Mouse (Mus musculus) heart, postnatal 10 days (tissue): Measurements from ENCODE around the gene 4930523C07Rik. TPM values are rescaled to one million over a fixed set of nuclear protein-coding genes. Genes with fewer than 3 reads are reported as not detected.

Source experiments
- DNase-seq, 2 experiments: peaks; one replicate each; pipeline ENCODE4 v3.0.0; 2021
- intact Hi-C: fragments of 180-260 bp; cut with DNase I; formaldehyde crosslinking; loops from one replicate; pipeline ENCODE4 v1.15.1; 2025
- total RNA-seq, 2 experiments: library from RNA; stranded (reverse); gene quantifications; 2 replicates each; pipeline ENCODE4 v1.2.3; 2021

4930523C07Rik gene
- total RNA-seq, 2 experiments from 2014 or later = 29.9 to 36.6 TPM

- intact Hi-C loops = loop anchor here (5.0 kb wide), 1 partner anchor 123 kb away; no protein-coding TSS in a partner anchor
- DNase-seq = peak; percentile 50 to 58
Observed at GRCm38 (mm10) chr1:160045056-160045715, 1.0 kb downstream of the 4930523C07Rik start.

DNA sequence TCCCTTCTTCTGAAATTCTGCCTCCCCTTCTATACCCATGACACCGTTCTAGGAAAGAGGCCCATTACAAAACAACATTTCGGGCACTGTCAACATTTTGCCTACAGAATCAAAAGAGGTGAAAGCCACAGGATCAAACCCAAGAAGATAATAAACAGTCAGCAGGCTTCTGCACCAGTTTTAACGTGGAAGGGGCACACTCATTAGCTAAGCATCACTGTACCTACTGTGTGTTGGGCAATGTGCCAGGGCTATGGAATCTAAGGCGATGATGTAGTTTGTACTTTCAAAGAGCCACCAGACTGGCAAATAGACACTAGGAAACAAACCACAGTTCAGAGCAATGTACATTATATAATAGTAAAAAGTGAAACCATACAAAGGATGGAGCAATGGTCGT is 1.8 kb downstream of the 4930523C07Rik start:
- intact Hi-C loops = loop anchor here (5.0 kb wide), 1 partner anchor 124 kb away; no protein-coding TSS in a partner anchor

GRCm38 (mm10) chr1:160046786-160047185 is 2.6 kb downstream of the 4930523C07Rik start:
- intact Hi-C loops = loop anchor here (5.0 kb wide), 1 partner anchor 124 kb away; no protein-coding TSS in a partner anchor
- no peak for DNase-seq

More for the DNA sequence above, 1.8 kb downstream of the 4930523C07Rik start:
- DNase-seq = no peak

DNA sequence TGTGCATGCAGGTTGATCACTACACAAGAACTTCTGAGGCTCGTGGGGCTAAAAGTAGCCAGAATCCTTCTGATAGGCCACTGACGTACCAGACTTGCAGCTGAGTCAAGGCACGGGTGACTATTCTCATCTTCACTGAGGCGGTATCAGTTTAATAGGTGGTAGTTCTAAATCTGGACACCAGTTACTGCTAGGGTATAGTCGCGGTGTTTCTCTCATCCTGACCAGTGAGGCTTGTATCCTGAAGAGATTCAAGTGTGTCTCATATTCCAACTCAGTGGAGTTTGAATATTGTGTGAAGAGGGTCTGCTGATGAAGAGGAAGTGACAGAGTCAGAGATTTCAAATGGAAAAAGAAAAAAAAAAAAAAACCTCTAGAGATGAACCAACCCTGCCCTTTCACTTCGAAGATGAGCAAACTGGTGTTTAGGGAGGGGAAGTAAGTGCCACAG is 3.3 kb downstream of the 4930523C07Rik start:
- no peak for DNase-seq
- intact Hi-C loops = loop anchor here (5.0 kb wide), 1 partner anchor 125 kb away; no protein-coding TSS in a partner anchor

GRCm38 (mm10) chr1:160049131-160049880 is 5.1 kb downstream of the 4930523C07Rik start:
- intact Hi-C loops = loop anchor here (5.0 kb wide), 1 partner anchor 127 kb away; no protein-coding TSS in a partner anchor
- DNase-seq = no peak

GRCm38 (mm10) chr1:160050898-160051297 is 6.7 kb downstream of the 4930523C07Rik start:
- intact Hi-C loops = no loop called here
- DNase-seq = no peak

GRCm38 (mm10) chr1:160052556-160053315 is 8.6 kb downstream of the 4930523C07Rik start:
- intact Hi-C loops = no loop called here

GRCm38 (mm10) chr1:160053510-160054305 is 9.5 kb downstream of the 4930523C07Rik start:
- no peak for DNase-seq
- intact Hi-C loops = no loop called here

More at GRCm38 (mm10) chr1:160052556-160053315, 8.6 kb downstream of the 4930523C07Rik start:
- DNase-seq = no peak

GRCm38 (mm10) chr1:160054366-160055078 is 10.3 kb downstream of the 4930523C07Rik start:
- intact Hi-C loops = no loop called here
- no peak for DNase-seq

GRCm38 (mm10) chr1:160057657-160058056 is 13.5 kb downstream of the 4930523C07Rik start:
- DNase-seq = no peak
- intact Hi-C loops = no loop called here

GRCm38 (mm10) chr1:160059908-160060307 is 15.7 kb downstream of the 4930523C07Rik start:
- intact Hi-C loops = loop anchor here (5.0 kb wide), 1 partner anchor 148 kb away; no protein-coding TSS in a partner anchor
- DNase-seq = no peak

DNA sequence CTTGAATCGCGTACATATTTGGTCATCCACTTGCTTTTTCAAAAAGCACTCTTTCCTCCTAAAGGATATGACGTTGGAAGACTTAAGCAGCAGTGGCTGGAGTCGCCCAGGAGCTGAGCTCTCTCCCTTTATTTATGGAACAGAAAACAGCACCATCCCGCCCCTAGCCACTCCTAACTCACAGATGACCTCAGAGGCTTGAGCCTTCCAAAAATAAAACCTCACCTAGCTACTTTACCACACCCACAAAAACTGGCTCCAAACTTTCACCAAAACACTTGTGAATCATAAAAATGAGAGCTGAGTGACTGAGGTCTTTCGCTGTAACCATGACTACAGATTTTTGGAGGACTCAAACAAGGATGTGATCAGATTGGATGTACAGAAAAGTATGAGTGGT is 16.4 kb downstream of the 4930523C07Rik start:
- intact Hi-C loops = loop anchor here (5.0 kb wide), 1 partner anchor 148 kb away; no protein-coding TSS in a partner anchor
- no peak for DNase-seq

DNA sequence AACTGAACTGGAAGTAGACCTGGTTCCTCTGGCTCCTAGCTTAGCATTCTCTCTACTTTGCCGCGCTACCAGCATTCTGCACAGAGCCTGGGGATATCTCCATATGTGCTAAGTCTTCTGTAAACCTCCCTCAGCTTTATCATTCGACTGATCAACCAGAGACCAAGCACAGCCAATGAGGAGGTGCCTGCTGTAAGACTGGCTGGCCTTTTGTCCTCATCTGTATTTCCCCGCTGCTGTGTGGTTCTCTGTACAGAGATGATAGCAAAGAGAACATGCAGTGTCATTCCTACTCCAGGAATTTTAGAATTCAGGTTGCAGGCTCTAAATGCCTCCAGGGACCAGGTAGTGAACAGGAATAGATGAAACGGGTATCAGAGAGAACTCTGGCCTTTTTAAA is 17.1 kb downstream of the 4930523C07Rik start:
- intact Hi-C loops = loop anchor here (5.0 kb wide), 1 partner anchor 149 kb away; no protein-coding TSS in a partner anchor

GRCm38 (mm10) chr1:160061725-160062366 is 17.7 kb downstream of the 4930523C07Rik start:
- intact Hi-C loops = loop anchor here (5.0 kb wide), 1 partner anchor 150 kb away; no protein-coding TSS in a partner anchor

More for the DNA sequence above, 17.1 kb downstream of the 4930523C07Rik start:
- no peak for DNase-seq

DNA sequence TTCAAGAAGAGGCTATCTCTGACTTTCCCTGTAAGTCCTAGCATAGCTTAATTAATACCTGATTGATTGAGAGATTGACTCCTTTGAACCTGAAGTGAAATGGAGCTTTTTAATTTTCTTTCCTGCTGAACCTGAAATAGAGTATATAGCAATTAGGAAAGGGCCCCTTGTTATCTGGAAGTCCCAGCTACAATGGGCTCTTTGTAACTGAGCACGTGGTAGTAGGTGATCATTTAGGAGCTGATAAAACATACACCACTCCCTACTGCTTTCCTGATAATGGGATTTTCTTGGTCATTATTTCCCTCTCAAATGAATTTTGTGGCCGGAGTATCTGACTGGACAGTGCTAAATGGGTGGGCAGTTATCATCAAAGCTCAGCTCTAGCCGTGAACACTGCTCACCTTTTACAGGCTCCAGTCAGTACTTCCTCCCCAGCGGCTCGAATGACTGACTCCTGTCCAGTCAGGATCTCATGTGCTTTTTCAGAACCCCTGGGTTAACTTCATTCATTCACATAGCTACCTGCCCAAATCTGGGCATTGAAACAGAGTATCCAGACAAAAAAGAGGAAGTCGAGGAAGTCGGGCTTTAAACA is 20.5 kb downstream of the 4930523C07Rik start:
- intact Hi-C loops = loop anchor here (5.0 kb wide), 1 partner anchor 152 kb away; no protein-coding TSS in a partner anchor
- no peak for DNase-seq

More at GRCm38 (mm10) chr1:160061725-160062366, 17.7 kb downstream of the 4930523C07Rik start:
- DNase-seq = peak; percentile 38 to 54

DNA sequence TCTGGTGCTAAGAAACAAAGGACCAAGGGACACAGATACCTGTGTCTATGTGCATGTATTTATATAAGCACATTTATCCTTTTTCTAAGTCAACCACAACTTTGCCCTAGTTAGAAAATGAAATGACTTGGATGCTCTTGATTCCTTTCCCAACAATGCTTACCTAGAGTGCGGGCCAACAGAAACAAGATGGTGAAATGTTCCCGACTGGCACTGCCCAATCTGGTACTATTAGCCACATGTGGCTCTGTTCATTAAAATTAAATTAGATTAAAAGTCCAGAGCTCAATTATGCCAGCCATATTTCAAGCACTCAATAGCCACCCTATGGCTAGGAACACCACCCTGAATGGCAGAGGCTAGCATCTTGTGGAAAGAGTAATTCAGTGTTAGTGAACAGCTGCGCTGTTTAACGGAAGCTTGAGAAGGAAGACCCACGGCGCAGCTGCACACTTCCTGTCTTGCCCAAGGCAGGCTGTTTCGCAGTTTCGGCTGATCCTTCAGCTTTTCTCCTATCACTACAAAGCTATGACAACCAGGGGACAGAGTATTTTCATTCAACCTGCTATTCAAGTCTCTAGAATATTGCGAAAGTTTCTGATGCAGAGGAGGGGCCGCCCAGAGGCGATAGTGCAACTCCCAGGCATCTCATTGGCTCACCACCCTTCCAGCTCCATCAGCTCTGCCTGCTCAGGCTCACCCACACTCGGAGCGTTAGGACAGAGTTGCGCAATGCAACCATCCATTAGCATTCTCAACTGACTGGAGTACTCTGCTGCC is 34.9 kb downstream of the 4930523C07Rik start:
- intact Hi-C loops = no loop called here
- peak in 1 of 2 experiments; percentile 24 for DNase-seq
